Mouse (Mus musculus): Measurements from ENCODE around the gene Gab1. TPM values are rescaled to one million over a fixed set of nuclear protein-coding genes. Genes with fewer than 3 reads are reported as not detected.

The Gab1 gene
- polyA plus RNA-seq, 1 experiment from 2014 or later = 3.8 TPM

- Histone ChIP-seq H3K36me3 (replicated peaks; ENCODE audit: insufficient read depth, low read length) (peaks cover 13% of the 10 kb centered on the region), H3K27me3 (ENCODE audit: insufficient read depth, low read length) (no peaks in the 10 kb centered on the region), H3K27ac (ENCODE audit: low read depth) (peak overlapping the region; percentile 99), H3K4me3 (ENCODE audit: low read depth, low read length) (peak overlapping the region; percentile 89), H3K9ac (replicated peaks) (peak overlapping the region; percentile 82), H3K9me3 (ENCODE audit: low read length) (no peaks in the 10 kb centered on the region), H3K4me2 (ENCODE audit: low read depth, low read length) (peak overlapping the region; percentile 87), H3K4me1 (ENCODE audit: insufficient read depth) (peaks cover 10% of the 10 kb centered on the region)
- under 1% methylated on average over 42 of the region's 84 CpGs for WGBS (ENCODE audit: insufficient replicate concordance)
- TF ChIP-seq CTCF (IDR thresholded peaks at IDR 0.05; ENCODE audit: low read depth) (no peak), EP300 (IDR thresholded peaks at IDR 0.05; ENCODE audit: low read depth) (no peak)
- peak; percentile 68 for ATAC-seq
- DNase-seq = peak; percentile 61
Measured at GRCm38 (mm10) chr8:80738388-80739154, 141.7 kb downstream of the Gab1 start.

DNA sequence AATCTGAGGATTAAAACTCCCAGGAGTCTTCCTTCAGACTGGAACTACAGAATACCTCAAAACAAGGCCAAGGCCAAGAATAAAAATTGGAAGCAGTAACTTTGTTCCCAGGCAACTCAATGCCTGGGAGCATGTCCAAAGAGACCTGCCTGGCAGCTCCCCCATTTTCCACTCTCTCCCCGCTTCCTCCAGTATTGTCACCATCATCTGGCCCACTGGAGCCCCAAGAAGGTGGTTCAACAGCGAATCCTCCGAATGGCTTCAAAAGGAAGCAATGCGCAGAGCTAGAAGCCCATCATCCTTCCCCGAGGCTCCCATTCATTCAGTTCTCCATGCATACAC is 142.3 kb downstream of the Gab1 start:
- DNase-seq = no peak
- WGBS (ENCODE audit: insufficient replicate concordance) = 1% methylated on average over 5 of the region's 5 CpGs
- peak overlapping the region; percentile 82 for H3K9ac ChIP-seq (replicated peaks)

DNA sequence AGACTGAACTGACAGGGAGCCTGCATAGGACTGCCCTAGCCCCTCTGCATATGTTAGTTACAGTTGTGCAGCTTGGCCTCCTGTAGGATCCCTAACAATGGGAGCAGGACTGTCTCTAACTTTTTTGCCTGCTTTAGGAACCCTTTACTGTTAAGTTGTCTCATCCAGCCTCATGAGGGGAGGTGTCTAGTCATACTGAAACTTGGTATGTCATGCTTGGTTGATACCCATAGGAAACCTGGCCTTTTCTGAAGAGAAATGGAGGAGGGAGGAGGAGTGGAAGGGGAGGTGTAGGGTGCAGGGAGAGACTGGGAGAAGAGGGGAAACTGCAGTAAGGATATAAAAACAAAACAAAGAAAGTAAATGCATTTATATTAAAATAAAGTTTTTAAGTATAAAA is 148.0 kb downstream of the Gab1 start:
- Histone ChIP-seq H3K4me2 (ENCODE audit: low read depth, low read length) (no peak overlapping the region), H3K4me1 (ENCODE audit: insufficient read depth) (0 out of 2 replicates have a peak, but pooled peaks cover 2% of the 10 kb centered on the region), H3K4me3 (ENCODE audit: low read depth, low read length) (no peak overlapping the region), H3K9me3 (ENCODE audit: low read length) (no peaks in the 10 kb centered on the region), H3K27ac (ENCODE audit: low read depth) (no peak overlapping the region), H3K36me3 (replicated peaks; ENCODE audit: insufficient read depth, low read length) (peaks cover 52% of the 10 kb centered on the region), H3K27me3 (ENCODE audit: insufficient read depth, low read length) (no peaks in the 10 kb centered on the region), H3K9ac (replicated peaks) (no peak overlapping the region)
- ATAC-seq = no peak
- DNase-seq = no peak
- TF ChIP-seq CTCF (IDR thresholded peaks at IDR 0.05; ENCODE audit: low read depth) (no peak), EP300 (IDR thresholded peaks at IDR 0.05; ENCODE audit: low read depth) (no peak)

More for the DNA sequence above, 142.3 kb downstream of the Gab1 start:
- Histone ChIP-seq H3K4me3 (ENCODE audit: low read depth, low read length) (peak overlapping the region; percentile 89), H3K27ac (ENCODE audit: low read depth) (peak overlapping the region; percentile 99), H3K4me2 (ENCODE audit: low read depth, low read length) (peak overlapping the region; percentile 87), H3K9me3 (ENCODE audit: low read length) (no peaks in the 10 kb centered on the region), H3K27me3 (ENCODE audit: insufficient read depth, low read length) (no peaks in the 10 kb centered on the region), H3K4me1 (ENCODE audit: insufficient read depth) (peaks cover 10% of the 10 kb centered on the region), H3K36me3 (replicated peaks; ENCODE audit: insufficient read depth, low read length) (peaks cover 17% of the 10 kb centered on the region)
- TF ChIP-seq EP300 (IDR thresholded peaks at IDR 0.05; ENCODE audit: low read depth) (no peak), CTCF (IDR thresholded peaks at IDR 0.05; ENCODE audit: low read depth) (no peak)
- ATAC-seq = no peak

- Histone ChIP-seq H3K36me3 (replicated peaks; ENCODE audit: insufficient read depth, low read length) (peaks cover 55% of the 10 kb centered on the region), H3K4me3 (ENCODE audit: low read depth, low read length) (no peak overlapping the region), H3K9me3 (ENCODE audit: low read length) (no peaks in the 10 kb centered on the region), H3K4me1 (ENCODE audit: insufficient read depth) (no peaks in the 10 kb centered on the region), H3K27ac (ENCODE audit: low read depth) (no peak overlapping the region), H3K27me3 (ENCODE audit: insufficient read depth, low read length) (no peaks in the 10 kb centered on the region), H3K4me2 (ENCODE audit: low read depth, low read length) (no peak overlapping the region), H3K9ac (replicated peaks) (no peak overlapping the region)
- DNase-seq (no peak), ATAC-seq (no peak)
- TF ChIP-seq EP300 (IDR thresholded peaks at IDR 0.05; ENCODE audit: low read depth) (no peak), CTCF (IDR thresholded peaks at IDR 0.05; ENCODE audit: low read depth) (no peak)
- WGBS (ENCODE audit: insufficient replicate concordance) = 93% methylated on average over 1 of the region's 1 CpGs
Measured at GRCm38 (mm10) chr8:80714461-80714860, 165.9 kb downstream of the Gab1 start.

Other genes with a start within 250 kb of the Gab1 start
- gene Smarca5, start 141.0 kb downstream of the Gab1 start, polyA plus RNA-seq (2015; fragmentation: Nextera tagmentation; extraction: Ambion mirVana) = 25.3 and 25.4 TPM in 2 replicates
- gene Usp38, start 134.4 kb upstream of the Gab1 start, polyA plus RNA-seq (2015; fragmentation: Nextera tagmentation; extraction: Ambion mirVana) = 6.8 and 7.1 TPM in 2 replicates

Measured in liver, postnatal 0 days (tissue).